Mouse (Mus musculus) embryo, embryonic 9.5 days (tissue): ENCODE results near the gene Adamts15.

Experiments used
- DNase-seq: peaks from one replicate; pipeline ENCODE4 v3.0.0-alpha.2; 2017; ENCODE audit errors: extremely low spot score

The Adamts15 gene

DNA sequence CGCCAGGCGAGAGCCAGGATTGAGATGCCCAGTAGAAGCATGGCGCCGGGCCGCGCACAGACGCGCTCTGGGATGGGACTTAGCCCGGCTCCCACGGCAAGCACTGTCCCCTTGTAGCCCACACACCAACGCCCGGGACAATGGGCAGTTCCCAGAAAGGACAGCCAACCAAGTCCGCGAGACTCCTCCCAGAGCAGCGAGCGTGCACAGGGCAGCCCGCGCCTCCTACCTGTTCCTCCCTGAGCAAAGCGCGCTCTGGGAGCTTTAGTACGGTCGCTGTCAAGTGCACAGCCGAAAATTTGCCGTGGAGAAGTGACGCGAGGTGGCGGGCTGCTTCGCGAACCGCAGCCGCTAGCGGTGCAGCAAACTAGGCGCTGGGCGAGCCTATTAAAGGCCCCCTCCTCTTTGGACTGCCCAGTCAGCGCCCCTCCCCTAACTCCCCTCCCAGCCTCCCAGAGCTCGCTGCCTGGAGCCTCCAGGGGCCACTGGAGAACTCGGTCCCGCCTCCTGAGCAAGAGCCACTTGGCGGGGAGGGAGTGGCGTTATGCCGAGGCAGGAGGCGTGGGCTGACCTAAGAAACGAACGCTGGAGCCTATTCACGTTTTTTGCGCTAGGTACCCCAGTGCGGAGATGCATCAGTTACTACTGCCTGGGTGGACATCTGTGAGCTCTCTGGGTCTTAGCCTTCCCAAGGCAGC lies at the start of gene Adamts15:
Gene Adamts15 (minus strand): TSS at position 256 of the 698 bp plus-strand sequence.
- peak; percentile 85 for DNase-seq

DNA sequence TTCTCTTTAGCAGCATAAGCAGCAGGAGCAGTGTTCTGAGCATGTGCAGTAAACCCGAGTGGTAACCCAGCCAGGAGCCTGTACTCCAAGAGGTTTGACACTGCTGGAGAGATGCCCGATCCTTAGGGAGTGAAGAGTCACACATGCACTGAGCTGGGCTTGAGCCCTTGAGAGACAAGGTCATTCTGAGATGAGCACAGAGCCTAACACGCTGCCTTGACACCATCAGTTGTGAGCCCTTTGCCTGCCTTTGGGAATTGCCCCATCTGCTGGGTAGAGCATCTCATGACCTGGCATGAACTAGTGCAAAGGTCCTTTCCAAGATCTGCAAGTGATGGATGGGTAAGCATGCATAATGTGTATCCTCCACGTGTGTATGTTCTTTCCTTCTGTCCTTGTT lies 49.7 kb upstream of the Adamts15 start:
- no peak for DNase-seq

DNA sequence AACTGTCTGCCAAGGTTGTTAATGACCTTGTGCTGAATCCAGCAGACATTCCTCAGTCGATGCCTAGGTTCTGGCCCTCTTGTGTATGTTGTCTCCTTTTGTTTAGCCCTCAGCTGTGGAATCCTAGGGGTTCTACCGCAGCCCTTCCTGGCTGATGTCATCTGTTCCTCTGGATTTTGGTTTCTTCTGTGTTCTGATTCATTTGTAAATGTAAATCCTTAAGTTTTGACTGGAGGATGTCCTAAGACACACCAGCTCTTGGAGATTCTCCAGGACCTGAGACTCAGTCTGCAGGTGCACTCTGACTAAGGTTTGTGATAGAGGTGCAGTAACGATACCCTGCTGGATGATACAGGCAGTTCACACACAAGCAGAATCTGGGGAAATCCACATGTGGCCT lies 47.7 kb upstream of the Adamts15 start:
- no peak for DNase-seq

DNA sequence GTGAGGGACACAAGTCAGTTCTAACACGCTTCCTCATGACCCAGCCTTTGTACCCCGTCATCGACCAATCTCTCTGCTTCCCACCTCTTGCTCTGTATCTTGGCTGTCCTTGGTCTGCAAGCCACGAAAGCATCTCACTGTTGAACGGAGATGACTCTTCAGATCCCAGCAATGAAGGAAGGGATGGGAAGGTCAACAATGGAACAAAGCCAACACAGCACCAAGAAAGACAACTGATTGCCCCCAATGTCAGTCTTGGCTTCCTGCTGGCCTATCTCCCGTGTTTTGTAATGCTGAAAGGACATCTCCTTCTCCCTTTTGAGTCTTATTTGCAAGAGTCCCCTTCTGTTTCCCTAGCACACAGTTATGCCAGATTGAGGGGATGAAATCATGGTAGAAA lies 45.9 kb upstream of the Adamts15 start:
- no peak for DNase-seq

DNA sequence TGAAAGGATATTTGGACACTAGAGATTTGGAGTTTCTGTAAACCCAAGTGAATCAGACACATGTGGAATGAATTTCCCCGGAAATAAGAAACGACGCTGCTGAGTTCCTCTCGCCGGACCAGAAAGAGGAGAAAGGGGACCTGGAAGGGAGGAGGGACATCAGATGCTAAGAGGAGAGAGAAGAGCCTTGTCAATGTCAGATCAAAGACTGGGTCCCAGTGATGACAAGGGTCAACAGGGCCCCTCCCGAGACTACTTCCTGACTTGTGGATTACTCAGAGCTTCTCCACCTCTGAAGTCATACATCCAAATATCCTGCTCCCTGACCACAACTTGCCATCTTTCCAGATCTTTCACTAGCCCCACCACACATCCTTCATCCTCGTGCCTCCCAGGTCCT lies 44.6 kb upstream of the Adamts15 start:
- DNase-seq: no peak

DNA sequence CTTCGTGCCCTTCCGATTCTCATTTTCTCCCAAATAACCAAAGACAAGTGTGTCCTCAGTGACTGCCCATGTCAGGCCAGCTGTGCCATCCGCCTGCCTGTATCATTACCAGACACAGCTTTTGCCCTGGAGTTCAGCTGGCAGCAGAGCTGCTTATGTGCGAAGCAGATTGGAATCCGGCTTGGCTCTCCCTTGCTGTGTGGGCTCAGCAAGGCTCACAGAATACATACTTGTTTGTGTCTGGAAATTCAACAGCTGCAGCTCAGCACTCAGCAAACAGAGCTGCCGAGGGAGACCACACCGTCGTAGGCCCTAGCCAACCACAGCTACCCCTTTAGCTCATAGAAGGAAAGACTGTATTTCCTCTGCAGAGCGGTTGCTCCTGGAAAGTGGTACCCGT lies 42.4 kb upstream of the Adamts15 start:
- no peak for DNase-seq

DNA sequence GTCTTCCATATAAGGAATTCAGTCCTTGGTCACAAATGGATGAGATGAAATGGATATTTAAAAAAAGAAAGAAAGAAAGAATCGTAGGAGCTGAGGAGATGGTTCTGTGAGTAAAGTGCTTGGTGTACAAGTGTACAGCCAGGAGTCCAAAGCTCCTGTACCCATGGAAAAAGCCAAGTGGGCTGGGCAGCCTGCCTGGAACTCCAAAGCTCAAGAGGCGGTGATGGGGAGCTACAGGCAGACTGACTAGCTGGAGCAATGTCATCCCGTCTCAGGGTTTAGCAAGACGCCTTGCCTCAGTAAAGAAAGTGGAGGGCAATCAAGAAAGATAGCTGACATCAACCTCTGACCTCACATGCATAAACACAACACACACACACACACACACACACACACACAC lies 41.5 kb upstream of the Adamts15 start:
- DNase-seq: no peak

DNA sequence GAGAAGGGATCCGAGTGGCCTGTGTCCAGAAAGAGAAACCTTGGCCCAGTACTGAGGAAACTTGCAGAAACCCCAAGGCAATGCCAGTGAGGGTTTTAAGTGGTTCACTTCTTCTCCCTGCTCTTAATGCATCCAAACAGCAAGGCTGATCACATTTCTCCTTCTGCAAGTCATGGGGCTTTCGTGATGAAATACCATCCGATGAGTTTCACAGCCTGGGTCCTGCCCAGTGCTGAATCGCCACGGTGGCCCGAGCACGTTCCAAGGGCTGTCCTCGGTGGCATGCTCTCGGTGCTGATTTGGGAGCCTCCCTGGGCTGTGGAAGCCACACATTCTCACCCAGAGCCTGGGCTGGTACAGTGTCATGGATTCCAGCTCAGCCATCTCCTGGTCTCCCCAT lies 33.0 kb upstream of the Adamts15 start:
- no peak for DNase-seq

DNA sequence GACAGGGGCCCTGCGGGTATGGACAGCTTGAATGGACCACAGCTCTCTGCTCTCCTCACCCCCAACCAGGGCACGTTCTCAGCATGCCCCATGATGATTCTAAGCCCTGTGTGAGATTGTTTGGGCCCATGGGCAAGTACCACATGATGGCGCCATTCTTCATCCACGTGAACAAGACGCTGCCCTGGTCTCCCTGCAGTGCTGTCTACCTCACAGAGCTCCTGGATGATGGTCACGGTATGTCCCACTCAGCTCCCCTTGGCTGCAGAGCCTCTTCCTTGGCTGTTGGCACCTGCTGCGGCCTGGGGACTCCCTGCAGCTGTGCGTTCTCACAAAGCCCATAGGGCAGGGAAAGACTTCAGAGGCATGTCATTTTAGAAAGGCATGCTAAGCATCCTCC lies 31.0 kb upstream of the Adamts15 start:
- DNase-seq: no peak

DNA sequence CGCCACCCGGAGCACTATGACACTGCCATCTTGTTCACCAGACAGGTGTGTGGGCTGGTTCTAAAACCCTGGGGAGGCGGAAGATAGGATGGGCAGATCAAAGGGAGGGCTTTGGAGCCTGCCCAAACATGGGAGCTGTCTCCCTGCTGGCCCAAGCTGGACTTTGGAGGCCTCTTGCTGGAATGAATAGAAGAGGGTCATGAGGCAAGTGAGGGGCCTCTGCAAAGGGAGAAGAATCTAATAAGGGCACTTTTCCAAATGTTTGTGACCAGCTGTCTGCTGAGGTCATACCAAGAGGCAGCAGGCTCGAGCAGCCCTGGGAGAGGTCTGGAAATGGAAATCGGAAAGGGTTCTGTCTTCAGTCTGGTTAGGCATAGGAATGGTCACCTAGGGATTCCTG lies 29.2 kb upstream of the Adamts15 start:
- no peak for DNase-seq

DNA sequence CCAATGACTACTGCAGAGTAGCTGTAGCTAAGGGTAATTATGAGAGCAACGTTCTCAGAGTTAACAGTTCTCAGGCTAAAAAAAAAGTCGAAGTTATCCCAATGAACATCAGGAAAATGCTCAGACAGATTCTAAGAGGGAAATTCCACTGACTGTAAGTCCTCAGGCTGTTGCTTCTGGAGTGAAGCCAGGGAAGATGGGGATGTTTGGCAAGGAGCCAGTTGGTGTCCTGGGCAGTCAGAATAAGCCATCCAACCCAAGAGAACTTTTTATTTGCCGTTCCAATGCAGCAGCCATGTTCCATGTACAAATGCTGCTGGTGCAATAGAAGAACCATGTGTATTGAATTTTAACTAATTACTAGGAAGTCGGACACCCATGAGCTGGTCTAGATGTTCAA lies 28.3 kb upstream of the Adamts15 start:
- DNase-seq: no peak

DNA sequence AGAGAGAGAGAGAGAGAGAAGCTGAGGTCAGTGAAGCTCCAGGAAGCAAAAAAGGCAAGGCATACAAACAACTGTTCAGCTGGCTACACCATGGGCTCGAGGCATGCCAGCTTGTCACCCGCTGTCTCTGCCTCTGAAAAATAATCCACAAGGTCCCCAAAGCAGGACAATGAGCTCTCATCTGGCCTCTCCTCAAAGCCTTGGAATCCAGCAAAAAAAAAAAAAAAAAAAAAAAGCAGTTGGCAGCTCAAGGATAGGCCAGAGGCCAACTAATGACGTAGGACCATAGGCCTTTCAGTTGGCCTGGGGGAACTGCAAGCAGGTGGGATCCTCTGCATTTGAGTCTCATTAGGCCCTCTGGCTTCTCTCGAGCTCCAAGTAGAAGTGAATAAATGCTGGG lies 27.7 kb upstream of the Adamts15 start:
- DNase-seq: no peak

DNA sequence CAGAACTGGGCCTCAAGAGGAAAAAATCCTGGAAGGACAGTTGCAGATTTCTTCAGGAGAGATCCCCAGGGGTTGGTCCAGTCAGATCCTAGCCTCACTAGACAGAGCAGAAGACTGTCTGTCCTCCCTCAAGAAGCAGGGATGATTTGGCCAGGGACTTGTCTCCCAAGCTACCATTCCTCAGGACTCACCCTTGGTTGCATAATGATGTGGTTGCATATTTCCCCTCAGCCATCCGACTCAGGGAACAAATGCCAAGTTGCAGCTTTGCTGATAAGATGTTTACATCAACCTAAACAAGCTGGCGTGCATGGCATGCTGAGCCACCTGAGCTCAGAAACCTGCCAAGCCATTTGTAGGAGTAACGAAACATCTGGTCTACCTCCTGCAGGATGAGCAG lies 27.2 kb upstream of the Adamts15 start:
- DNase-seq: no peak

DNA sequence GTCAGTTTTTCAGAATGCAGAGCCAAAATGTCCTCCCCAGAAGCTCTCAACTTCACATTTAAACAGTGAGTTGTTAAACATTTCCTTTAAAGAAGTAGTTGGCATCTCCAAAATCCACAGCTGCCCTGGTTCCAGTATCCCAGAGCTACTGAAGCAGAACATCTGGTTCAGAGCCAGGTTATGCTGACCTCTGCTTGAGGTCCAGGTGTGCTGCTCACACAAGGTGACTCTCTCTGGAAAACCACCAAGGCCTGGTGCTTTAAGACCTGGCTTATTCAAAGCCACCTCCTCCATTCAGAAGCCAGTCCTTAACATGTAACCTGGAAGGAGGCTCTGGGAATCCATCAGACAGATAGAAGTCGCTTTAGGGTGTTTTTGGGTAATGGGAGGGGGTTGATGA lies 23.0 kb upstream of the Adamts15 start:
- DNase-seq: no peak

DNA sequence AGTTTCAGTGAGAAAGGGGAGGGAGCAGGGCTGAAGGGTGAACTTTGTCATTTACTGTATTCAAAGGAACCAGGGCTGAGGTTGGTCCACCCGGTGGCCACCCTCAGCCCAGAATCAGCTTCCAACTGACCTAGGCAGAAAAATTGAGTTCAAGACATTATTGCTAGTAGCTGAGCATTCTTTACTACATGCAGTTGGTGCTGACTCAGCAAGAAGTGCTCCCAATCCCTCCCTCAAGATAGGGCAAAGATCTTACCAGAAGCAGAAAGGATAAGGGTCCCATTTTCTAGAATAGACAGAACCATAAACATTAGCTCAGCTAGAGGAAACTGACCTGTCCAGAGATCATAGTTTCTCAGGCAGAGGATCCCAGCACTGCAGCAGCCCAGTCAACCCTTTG lies 22.0 kb upstream of the Adamts15 start:
- no peak for DNase-seq

DNA sequence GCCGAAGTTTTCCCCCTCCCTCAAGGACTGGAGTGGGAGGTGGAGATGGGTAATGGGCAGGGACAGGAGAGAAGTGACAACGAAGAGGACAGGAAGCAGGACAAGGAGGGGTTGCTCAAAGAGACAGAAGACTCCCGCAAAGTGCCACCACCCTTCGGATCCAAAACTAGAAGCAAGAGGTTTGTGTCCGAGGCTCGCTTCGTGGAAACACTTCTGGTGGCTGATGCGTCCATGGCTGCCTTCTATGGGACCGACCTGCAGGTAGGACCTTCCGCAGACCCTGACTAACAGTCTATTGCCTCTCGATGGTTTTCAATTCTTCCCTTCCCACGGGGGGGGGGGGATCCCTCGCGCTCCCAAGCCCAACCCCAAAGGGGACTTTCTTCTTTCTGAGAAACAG lies 21.1 kb upstream of the Adamts15 start:
- DNase-seq: no peak

DNA sequence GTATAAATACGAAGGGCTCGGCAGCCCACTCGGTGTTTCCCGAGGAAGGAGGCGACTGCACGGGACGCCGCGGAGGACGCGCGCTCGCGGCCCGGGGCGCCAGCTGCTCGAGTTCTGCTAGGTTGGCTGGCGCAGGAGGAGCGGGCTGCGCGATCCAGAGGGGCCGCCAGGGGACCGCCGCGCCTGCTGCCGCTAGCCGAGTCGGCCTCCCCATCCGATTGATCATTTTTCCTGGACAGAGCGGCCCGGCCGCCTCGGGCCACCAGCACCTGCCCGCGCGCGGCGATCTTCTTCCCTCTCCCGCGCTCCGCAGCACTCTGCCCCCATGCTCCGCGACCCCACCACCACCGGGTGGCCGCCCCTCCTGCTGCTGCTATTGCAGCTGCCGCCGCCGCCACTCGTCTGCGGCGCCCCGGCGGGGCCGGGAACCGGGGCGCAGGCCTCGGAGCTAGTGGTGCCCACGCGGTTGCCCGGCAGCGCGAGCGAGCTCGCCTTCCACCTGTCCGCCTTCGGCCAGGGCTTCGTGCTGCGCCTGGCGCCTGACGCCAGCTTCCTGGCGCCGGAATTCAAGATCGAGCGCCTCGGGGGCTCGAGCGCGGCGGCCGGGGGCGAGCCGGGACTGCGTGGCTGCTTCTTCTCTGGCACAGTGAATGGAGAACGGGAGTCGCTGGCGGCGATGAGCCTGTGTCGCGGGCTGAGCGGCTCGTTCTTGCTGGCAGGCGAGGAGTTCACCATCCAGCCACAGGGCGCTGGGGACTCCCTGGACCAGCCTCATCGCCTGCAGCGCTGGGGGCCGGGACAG lies 20.5 kb upstream of the Adamts15 start, which contains the start of gene Adamts8:
Gene Adamts8 (plus strand): TSS at position 51 of the 802 bp plus-strand sequence.
- DNase-seq: peak; percentile 71

DNA sequence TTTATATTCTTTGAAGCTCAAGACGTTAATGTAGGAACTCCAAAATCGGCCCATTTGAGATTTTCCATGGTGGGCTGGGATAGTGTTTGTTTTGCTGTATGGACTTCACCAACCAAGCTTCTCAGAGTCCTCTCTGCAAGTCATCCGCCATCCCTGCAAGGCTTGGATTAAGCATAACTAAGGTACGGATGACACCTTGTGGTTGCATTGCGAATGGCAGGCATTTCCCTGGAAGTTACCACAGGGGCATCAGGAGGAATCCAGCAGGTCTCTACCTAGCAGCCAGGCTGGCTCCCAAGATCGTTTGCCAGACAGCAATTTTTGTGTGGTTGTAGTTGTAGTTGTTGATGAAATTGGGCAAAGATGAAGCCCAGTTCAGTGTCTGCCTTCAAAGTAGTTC lies 18.1 kb upstream of the Adamts15 start:
- DNase-seq: peak; percentile 89

DNA sequence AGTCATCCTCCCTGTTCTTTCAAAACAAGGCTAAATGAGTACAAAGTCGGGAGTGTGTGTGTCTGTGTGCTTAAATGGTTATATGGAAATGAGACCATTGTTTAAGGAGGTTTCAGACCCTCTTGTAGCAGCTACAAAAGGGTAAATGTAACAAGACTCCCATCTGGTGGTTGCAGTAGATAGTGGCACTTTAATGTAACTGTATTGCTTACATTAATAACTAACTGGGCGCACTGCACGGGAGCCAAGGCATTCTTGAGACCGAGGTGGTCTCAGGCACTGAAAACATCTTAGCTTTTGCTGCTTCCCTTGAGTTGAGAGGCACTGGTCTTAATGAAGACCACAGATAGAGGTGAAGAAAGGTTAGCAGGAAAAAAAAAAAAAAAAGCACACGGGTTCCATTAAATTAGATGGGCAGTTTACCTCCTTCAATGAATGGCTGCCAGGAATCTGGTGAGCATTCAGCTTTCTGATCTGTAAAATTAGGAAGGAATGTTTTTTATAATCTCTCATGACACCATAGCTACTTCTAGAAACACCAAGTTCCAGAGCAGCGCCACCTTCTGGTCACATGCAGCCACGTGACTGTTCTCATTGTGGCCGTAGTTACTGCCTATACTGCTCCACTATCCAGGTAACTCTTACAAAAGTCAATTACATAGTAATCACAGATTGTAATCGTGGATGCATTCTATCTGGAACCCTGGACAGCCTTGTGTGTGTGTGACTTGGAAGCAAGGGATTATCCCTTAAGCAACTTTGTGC lies 14.6 kb upstream of the Adamts15 start:
- peak; percentile 54 for DNase-seq

DNA sequence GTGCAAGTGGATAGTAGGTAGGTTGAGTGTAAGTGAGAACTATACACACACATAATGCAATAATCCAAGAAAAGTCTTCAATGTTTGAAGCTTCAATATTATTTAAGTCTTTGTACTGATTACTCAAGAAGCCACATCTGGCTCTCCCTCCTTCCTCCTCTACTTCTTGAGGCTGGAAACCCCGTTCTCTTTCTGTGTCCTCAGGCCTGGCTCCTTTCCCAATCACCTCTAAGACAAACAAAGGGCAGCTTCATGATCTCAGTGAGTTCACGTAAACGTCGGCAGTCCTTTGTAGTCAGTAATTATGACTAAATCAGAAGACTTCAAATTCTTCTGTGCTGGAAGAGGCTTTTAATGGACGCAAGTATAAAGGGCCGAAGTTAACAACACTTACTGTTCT lies 12.6 kb upstream of the Adamts15 start:
- DNase-seq: no peak

DNA sequence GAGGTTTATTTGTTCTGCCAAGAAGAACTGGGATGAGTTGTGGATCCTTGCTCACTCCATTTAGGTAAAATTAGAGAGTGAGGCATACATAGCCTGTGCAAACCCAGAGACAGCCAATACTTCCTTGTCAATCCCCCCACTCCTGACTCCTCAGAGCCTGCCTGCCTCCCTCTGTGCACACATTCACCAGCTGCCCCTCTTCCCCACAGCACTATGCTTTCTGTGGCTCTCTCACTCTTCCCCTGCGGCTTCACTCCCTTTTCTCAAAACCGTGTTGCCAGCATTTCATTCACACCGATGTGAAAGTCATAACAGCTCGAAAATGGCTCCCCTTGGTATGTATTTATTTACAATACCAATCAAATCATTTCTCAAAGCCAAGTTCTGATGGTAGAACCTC lies 10.1 kb upstream of the Adamts15 start:
- DNase-seq: no peak

DNA sequence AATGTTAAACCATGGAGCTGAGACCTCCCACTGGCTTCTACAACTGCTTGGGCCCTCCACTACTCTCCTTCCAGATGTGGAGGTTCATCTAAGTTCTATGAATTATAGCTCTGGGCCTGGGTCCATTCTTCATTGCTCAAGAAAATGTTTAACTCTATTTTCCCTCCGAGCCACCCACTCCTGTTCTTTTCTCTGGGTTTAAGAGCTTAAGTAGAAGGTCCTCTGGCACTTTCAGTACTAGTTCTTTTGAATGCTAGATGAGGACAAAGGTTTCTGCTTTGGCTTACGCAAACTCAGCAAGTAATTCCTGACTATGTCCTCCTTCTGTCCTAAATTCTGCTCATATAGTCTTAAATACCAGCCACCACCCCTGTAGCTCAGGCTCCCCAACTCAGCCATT lies 6.5 kb upstream of the Adamts15 start:
- no peak for DNase-seq
